Mouse (Mus musculus) heart, embryonic 16.5 days (tissue): ENCODE results near the gene Borcs7. TPM values are rescaled to one million over a fixed set of nuclear protein-coding genes. Genes with fewer than 3 reads are reported as not detected.
A peak's percentile ranks its signal among the peaks of the same experiment; 100 is the strongest.

Source experiments
- ATAC-seq: fragments of 200-750 bp; cut with Nextera tagmentation; replicated peaks from 2 replicates; pipeline ENCODE4 v1.8.0; 2017; ENCODE audit warnings: moderate number of reproducible peaks; ENCODE audit not compliant: insufficient read depth, low FRiP score; ENCODE audit errors: extremely low read depth
- H3K27ac ChIP-seq: fragments of 300-500 bp; sonication (generic); 2 replicates; pipeline ENCODE4 v1.5.1; 2014; ENCODE audit warnings: mild to moderate bottlenecking, low read length, control low read depth, moderate library complexity
- H3K27me3 ChIP-seq: fragments of 300-500 bp; sonication (generic); 2 replicates; pipeline ENCODE4 v1.6.1; 2014; ENCODE audit warnings: low read length, mixed read lengths; ENCODE audit not compliant: control insufficient read depth, insufficient read depth
- H3K36me3 ChIP-seq: fragments of 300-500 bp; sonication (generic); 2 replicates; pipeline ENCODE4 v1.6.1; 2014; ENCODE audit not compliant: control insufficient read depth, insufficient read depth
- H3K4me1 ChIP-seq: fragments of 300-500 bp; sonication (generic); 2 replicates; pipeline ENCODE4 v1.6.1; 2014; ENCODE audit warnings: low read length, mixed read lengths; ENCODE audit not compliant: control insufficient read depth, insufficient read depth
- H3K4me2 ChIP-seq: fragments of 300-500 bp; sonication (generic); 2 replicates; pipeline ENCODE4 v1.6.1; 2014; ENCODE audit warnings: low read depth, mild to moderate bottlenecking, control low read depth, low read length
- H3K4me3 ChIP-seq: fragments of 300-500 bp; sonication (generic); 2 replicates; pipeline ENCODE4 v1.5.1; 2014; ENCODE audit warnings: mild to moderate bottlenecking, control low read depth, low read length
- H3K9ac ChIP-seq: fragments of 300-500 bp; sonication (generic); 2 replicates; pipeline ENCODE4 v1.6.1; 2014; ENCODE audit warnings: low read length, control low read depth
- H3K9me3 ChIP-seq: fragments of 300-500 bp; sonication (generic); replicated peaks from 2 replicates; pipeline ENCODE4 v1.6.1; 2016; ENCODE audit warnings: low read length; ENCODE audit not compliant: control insufficient read depth
- WGBS: fragments of 180-500 bp; shearing (Covaris S2); extraction: QIAGEN DNeasy Blood & Tissue Kit; methylation state at CpG from one replicate; pipeline ENCODE4 v1.1.7; 2014; 5-methylcytosine and 5-hydroxymethylcytosine counted together
- polyA plus RNA-seq: library from polyadenylated mRNA; unstranded; fragments of >200 nt; fragmentation: Nextera tagmentation; extraction: Ambion mirVana; gene quantifications from 2 replicates; pipeline ENCODE4 v1.2.1, GENCODE M21; 2015

Gene Borcs7
- 13.7 and 14.9 TPM in 2 replicates for polyA plus RNA-seq

DNA sequence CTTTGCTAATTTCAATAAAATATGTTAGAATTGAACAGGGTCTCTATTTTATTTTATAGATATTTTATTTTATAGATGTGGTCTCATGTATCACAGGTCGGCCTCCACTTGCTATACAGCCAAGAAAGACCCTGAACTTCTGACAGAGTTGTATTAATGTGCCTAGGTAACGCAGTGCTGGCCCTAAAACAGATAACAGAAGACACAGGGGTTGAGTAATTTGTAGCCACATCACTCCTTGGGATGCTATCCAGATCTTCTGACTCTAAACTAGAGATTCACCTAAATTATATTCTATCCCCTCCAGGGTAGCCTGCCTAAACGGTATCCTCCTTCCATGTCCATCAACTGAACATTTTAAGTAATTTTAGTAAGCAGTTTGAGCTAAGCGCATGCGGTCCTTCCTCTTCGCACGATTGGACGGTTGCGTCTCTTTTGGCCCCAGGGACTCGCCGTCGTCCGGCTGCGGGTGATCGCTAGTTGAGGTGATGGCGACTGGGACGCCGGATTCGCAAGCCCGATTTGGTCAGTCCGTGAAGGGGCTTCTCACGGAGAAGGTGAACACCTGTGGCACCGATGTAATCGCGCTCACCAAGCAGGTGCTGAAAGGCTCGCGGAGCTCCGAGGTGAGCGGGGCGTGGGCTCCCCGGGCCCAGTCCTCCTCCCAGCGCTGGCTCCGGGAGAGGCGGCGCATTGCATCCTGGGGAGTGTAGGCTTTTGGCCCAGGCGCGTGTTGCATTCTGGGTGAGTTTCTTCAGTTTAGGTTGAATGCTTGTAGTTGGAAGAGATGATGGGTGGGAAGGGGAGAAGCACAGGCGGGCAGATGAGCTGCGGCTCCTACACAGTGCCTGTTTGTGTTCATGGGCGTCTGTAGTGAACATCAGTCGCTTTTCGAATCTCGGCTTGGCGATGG is at the start of gene Borcs7:
TSS of gene Borcs7 (plus strand) at position 447 of the 913 bp plus-strand sequence.
- H3K4me1 ChIP-seq, result peaks cover 11% of the 10 kb centered on the region
- peak within 1 kb of the TSS; percentile 83 for H3K9ac ChIP-seq
- WGBS, result 3% methylated on average over 44 of the region's 44 CpGs
- peak; percentile 96 for ATAC-seq
- H3K27ac ChIP-seq, result peak within 1 kb of the TSS; percentile 17
- peak within 1 kb of the TSS; percentile 70 for H3K4me3 ChIP-seq
- H3K36me3 ChIP-seq, result no peaks in the 10 kb centered on the region
- no peaks in the 10 kb centered on the region for H3K27me3 ChIP-seq
- no peaks in the 10 kb centered on the region for H3K9me3 ChIP-seq
- peak within 1 kb of the TSS; percentile 78 for H3K4me2 ChIP-seq

DNA sequence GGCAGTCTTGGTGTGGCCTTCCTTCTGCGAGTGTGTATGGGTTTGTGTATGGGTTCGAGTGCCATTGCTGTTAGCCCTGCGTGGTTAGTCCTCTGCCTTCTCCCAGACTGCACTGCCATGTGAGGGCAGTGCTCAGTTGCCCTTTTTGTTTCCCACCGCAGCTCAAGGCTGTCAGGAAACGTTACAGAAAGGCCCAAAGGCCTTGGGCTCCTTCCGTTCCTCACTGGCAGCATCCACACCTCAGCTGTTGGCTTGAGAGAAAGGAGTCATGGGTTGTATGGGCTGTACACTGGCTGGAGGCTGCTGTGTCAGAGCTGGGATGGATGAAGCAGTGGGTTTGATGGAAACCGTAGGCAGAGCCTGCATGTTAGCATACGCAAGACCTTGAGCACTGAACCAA is 48.9 kb upstream of the Borcs7 start:
- H3K4me2 ChIP-seq, result no peak overlapping the region
- no peak for ATAC-seq
- WGBS, result 86% methylated on average over 8 of the region's 8 CpGs
- H3K4me1 ChIP-seq, result peaks cover 80% of the 10 kb centered on the region
- no peaks in the 10 kb centered on the region for H3K9me3 ChIP-seq
- H3K9ac ChIP-seq, result peak overlapping the region; percentile 32; the same call in 1 of the 2 replicates
- H3K36me3 ChIP-seq, result peaks cover 11% of the 10 kb centered on the region
- H3K4me3 ChIP-seq, result no peak overlapping the region
- no peaks in the 10 kb centered on the region for H3K27me3 ChIP-seq
- H3K27ac ChIP-seq, result peak overlapping the region; percentile 90

DNA sequence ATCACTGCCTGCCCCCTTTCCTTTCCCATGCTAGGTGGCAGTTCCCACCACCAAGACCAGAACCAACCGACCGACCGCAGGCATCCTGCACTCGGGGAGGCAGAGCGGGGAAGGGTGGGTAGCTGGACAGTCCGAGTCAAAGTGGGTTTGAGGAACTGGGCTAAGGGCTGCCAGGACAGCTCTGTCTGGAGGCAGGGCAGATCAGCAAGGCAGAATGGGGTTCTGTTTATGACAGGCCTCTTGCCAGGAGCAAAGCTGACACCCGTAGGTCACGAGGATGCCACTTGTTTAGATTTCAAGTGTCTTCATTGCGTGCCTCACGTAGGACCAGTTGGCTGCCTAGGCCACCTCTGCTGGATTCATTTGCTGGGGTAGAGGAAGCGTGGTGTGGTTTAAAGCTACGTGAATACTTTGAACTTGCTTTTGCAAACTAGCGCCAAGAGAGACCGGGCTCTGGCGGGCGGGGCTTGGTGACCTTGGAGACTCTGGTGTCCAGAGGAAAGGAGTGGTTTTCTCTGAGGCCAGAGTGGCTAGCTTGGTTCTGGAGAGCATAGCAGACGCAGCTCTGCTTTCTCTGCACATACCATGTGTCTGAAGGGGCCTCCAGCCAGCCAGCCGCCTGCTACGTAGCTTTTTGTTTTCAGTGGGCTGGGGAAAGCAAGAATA is 48.2 kb upstream of the Borcs7 start:
- peak overlapping the region; percentile 90 for H3K27ac ChIP-seq
- peak overlapping the region; percentile 45 for H3K4me2 ChIP-seq
- WGBS, result 27% methylated on average over 19 of the region's 19 CpGs
- ATAC-seq, result peak; percentile 53
- no peaks in the 10 kb centered on the region for H3K27me3 ChIP-seq
- H3K9me3 ChIP-seq, result no peaks in the 10 kb centered on the region
- peaks cover 80% of the 10 kb centered on the region for H3K4me1 ChIP-seq
- no peak overlapping the region for H3K4me3 ChIP-seq
- peaks cover 18% of the 10 kb centered on the region for H3K36me3 ChIP-seq
- H3K9ac ChIP-seq, result peak overlapping the region; percentile 67

GRCm38 (mm10) chr19:46642136-46642753 is 47.5 kb upstream of the Borcs7 start:
- no peaks in the 10 kb centered on the region for H3K27me3 ChIP-seq
- no peaks in the 10 kb centered on the region for H3K9me3 ChIP-seq
- peak overlapping the region; percentile 67 for H3K9ac ChIP-seq
- H3K4me1 ChIP-seq, result peaks cover 85% of the 10 kb centered on the region
- WGBS, result 44% methylated on average over 22 of the region's 22 CpGs
- peaks cover 15% of the 10 kb centered on the region for H3K36me3 ChIP-seq
- ATAC-seq, result no peak
- peak overlapping the region; percentile 90 for H3K27ac ChIP-seq
- no peak overlapping the region for H3K4me3 ChIP-seq
- H3K4me2 ChIP-seq, result peak overlapping the region; percentile 45

- Histone ChIP-seq H3K9ac (peak overlapping the region; percentile 51), H3K4me1 (peaks cover 85% of the 10 kb centered on the region), H3K27ac (peak overlapping the region; percentile 90), H3K27me3 (no peaks in the 10 kb centered on the region), H3K36me3 (peaks cover 9% of the 10 kb centered on the region), H3K4me3 (no peak overlapping the region), H3K4me2 (peak overlapping the region; percentile 50), H3K9me3 (no peaks in the 10 kb centered on the region)
- WGBS, result 40% methylated on average over 5 of the region's 5 CpGs
- ATAC-seq, result no peak
Observed at GRCm38 (mm10) chr19:46643236-46643635, 46.5 kb upstream of the Borcs7 start.

DNA sequence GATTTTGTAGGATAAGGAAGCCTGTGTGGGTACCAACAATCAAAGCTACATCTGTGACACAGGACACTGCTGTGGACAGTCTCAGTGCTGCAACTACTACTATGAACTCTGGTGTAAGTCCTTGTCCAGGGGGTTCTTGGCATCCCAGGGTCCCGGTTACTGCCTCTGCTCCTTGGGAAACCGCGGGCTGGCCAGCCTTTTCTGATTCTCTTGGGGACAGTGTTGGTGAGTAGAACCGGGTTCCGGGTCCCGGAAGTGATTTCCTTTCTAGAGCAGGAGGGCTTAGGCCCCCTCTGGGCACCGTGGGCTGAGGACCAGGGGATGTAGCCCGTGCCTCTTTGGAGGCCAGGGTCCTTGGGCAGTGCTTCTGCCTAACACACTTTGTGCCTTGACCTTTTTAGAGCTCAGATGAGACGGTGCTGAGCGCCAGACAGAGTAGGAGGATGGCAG is 45.3 kb upstream of the Borcs7 start:
- H3K36me3 ChIP-seq, result peaks cover 12% of the 10 kb centered on the region; the same call in 1 of the 2 replicates
- peak overlapping the region; percentile 90 for H3K27ac ChIP-seq
- no peaks in the 10 kb centered on the region for H3K9me3 ChIP-seq
- WGBS, result 47% methylated on average over 10 of the region's 10 CpGs
- H3K4me1 ChIP-seq, result peaks cover 78% of the 10 kb centered on the region
- H3K27me3 ChIP-seq, result no peaks in the 10 kb centered on the region
- no peak for ATAC-seq
- peak overlapping the region; percentile 64 for H3K9ac ChIP-seq
- peak overlapping the region; percentile 50 for H3K4me2 ChIP-seq
- no peak overlapping the region for H3K4me3 ChIP-seq

GRCm38 (mm10) chr19:46644793-46645602 is 44.7 kb upstream of the Borcs7 start:
- Histone ChIP-seq H3K9me3 (no peaks in the 10 kb centered on the region), H3K27ac (peak overlapping the region; percentile 90), H3K4me2 (peak overlapping the region; percentile 50), H3K36me3 (peaks cover 12% of the 10 kb centered on the region; the same call in 1 of the 2 replicates), H3K27me3 (no peaks in the 10 kb centered on the region), H3K9ac (peak overlapping the region; percentile 64), H3K4me1 (peaks cover 72% of the 10 kb centered on the region), H3K4me3 (no peak overlapping the region)
- ATAC-seq, result peak; percentile 65
- WGBS, result 12% methylated on average over 12 of the region's 12 CpGs

GRCm38 (mm10) chr19:46646041-46646481 is 43.6 kb upstream of the Borcs7 start:
- peak overlapping the region; percentile 50 for H3K4me2 ChIP-seq
- H3K4me3 ChIP-seq, result no peak overlapping the region
- peak overlapping the region; percentile 24; the same call in 1 of the 2 replicates for H3K9ac ChIP-seq
- H3K9me3 ChIP-seq, result no peaks in the 10 kb centered on the region
- 72% methylated on average over 12 of the region's 12 CpGs for WGBS
- ATAC-seq, result no peak
- H3K36me3 ChIP-seq, result peaks cover 12% of the 10 kb centered on the region; the same call in 1 of the 2 replicates
- peak overlapping the region; percentile 90 for H3K27ac ChIP-seq
- H3K27me3 ChIP-seq, result no peaks in the 10 kb centered on the region
- H3K4me1 ChIP-seq, result peaks cover 63% of the 10 kb centered on the region
